Mouse (Mus musculus): ENCODE data around the gene Zc3h10.
"Not testable (repeated sequence)": the region's sequence is repeated elsewhere in the genome, so short reads cannot be mapped to it uniquely, and the experiment has no call there.

The Zc3h10 gene

DNA sequence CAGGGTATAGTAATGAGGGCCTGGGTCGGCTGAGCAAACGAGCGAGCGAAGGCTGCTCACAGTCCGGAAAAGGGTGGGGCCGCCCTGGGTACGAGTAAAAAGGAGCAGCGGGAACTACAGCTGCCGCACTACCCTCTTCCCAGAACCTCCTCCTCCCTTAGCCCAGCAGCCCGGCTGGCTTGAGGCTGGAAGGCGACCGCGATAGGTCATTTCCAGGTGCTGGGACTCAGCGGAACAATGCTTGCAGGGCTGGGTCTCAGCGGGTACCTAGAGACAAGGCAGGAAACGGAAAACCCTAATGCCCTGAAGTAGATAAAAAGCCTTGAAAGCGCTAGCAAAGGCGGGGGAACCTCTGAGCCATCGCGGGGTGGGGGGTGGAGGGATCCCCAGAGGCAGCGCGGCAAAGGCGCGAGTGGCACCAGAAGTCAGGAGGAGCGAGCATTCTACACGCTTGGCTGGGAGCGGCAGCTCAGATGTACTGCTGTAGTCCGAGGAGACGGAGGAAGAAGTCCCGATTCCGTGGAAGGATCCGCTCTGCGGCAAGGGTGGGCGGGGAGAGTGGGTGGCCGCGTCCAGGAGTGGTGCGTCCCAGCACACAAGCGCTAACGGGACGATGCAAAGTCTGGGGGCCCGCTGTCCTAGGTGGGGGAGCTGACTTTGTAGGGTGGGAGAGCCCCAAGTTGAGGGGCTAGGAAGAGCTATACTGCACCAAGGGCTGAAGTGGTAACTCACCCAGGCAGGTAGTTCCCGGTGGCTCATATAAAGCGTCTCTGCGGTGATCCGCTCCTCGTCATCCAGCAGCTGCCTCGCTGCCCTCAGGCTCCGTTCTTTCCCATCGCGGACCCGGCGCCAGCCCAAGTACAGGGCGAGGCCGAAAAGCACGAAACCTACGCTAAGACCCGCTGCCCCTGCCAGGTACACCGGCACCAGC is 22.6 kb downstream of the Zc3h10 start:
- peak; percentile 50 to 67 for DNase-seq (ENCODE audit: low read depth in 2 of 2, low spot score in 2 of 2)

DNA sequence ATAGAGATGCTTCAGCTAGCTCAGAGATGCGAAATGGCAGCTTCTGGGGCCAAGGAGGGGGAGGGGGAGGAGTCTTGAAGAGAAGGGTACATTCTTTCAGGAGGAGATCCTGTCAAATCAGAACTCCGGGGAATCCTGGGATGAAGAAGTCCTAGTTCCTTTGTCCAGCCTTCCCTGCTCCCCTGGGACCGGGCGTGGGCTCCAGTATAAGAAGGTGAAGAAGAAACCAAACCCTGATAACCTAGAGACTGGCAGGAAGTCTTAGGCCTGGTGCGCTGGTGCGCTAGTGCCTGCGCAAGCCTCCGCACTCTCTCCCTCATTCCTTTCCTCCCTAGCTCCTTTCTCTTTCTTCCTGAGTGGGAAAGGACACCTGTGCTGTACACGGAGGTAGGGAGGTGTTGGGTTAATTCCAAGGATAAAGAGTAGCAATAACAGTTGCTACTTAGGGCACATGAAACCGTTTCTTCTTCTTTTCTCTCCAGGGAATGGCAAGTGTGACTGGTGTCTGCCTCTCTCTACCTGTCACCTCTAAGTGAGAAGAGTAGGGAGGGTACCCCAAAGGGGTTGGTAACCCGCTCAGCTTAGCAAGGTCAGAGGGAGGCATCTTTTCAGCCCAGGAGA is 23.4 kb downstream of the Zc3h10 start:
- peak in 1 of 2 experiments; percentile 14 for DNase-seq (ENCODE audit: low read depth in 2 of 2, low spot score in 2 of 2)

DNA sequence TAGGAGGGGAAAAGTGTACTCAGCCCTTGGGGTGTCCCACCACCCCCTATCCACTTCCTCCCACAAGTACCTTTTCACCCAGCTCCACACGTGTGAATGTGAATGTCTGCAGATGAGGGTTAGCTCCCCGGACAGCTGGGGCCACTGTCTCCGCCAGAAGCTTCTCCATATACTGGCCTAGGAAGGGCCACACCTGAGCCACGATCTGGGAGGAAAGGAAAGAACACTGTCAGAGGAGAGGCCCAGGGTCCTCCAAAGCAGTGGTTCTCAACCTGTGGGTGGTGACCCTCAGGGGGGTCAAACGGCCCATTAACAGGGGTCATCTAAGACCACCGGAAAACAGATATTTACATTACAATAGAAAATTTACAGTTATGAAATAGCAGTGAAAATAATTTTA is 25.2 kb downstream of the Zc3h10 start:
- DNase-seq (ENCODE audit: low read depth in 2 of 2, low spot score in 2 of 2), result no peak

GRCm38 (mm10) chr10:128520591-128520990 is 27.0 kb downstream of the Zc3h10 start:
- DNase-seq (ENCODE audit: low read depth in 2 of 2, low spot score in 2 of 2), result no peak

- DNase-seq (ENCODE audit: low read depth in 2 of 2, low spot score in 2 of 2), result peak; percentile 20 to 50
Measured at GRCm38 (mm10) chr10:128518833-128519232, 28.7 kb downstream of the Zc3h10 start.

- no peak for DNase-seq (ENCODE audit: low read depth in 2 of 2, low spot score in 2 of 2)
Measured at GRCm38 (mm10) chr10:128516677-128517076, 30.9 kb downstream of the Zc3h10 start.

GRCm38 (mm10) chr10:128516029-128516428 is 31.5 kb downstream of the Zc3h10 start:
- DNase-seq (ENCODE audit: low read depth in 2 of 2, low spot score in 2 of 2), result no peak

GRCm38 (mm10) chr10:128515044-128515443 is 32.5 kb downstream of the Zc3h10 start:
- DNase-seq (ENCODE audit: low read depth in 2 of 2, low spot score in 2 of 2), result no peak

GRCm38 (mm10) chr10:128511761-128512160 is 35.8 kb downstream of the Zc3h10 start:
- DNase-seq (ENCODE audit: low read depth in 2 of 2, low spot score in 2 of 2), result no peak

DNA sequence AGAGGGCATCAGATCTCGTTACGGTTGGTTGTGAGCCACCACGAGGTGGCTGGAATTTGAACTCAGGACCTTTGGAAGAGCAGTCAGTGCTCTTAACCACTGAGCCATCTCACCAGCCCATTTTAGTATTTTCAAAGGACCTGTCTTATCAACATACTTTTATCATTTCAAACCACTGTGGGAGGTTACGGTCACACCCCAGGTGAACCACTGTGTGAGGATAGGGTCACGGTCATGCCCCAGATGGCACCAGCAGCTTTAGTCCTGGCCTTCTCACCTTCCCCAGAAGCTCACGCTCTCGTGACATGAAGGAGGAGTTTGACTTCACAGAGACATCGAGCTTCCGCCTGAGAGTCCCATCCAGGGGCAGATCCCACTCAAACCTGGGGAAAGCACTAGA is 36.4 kb downstream of the Zc3h10 start:
- no peak for DNase-seq (ENCODE audit: low read depth in 2 of 2, low spot score in 2 of 2)

- DNase-seq (ENCODE audit: low read depth in 2 of 2, low spot score in 2 of 2), result no peak
Measured at GRCm38 (mm10) chr10:128510301-128510700, 37.3 kb downstream of the Zc3h10 start.

DNA sequence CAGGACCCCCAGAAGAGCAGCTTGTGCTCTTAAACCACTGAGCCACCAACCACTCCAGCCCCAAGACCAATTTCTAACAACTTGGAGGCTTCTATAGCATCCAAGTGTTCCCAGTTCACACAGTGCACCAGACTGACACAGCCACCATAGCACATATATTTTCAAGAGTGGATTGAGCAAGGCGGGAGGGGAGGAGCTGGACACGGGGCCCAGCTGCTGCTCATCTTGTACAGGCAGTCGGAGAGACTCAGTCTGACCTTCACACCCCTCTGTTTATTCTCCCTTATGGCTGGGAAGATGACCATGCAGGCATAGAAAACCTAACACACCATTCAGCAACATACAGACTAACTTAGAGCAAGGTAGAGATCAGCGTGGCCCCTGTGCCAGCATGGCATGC is 37.7 kb downstream of the Zc3h10 start:
- DNase-seq (ENCODE audit: low read depth in 2 of 2, low spot score in 2 of 2), result no peak

DNA sequence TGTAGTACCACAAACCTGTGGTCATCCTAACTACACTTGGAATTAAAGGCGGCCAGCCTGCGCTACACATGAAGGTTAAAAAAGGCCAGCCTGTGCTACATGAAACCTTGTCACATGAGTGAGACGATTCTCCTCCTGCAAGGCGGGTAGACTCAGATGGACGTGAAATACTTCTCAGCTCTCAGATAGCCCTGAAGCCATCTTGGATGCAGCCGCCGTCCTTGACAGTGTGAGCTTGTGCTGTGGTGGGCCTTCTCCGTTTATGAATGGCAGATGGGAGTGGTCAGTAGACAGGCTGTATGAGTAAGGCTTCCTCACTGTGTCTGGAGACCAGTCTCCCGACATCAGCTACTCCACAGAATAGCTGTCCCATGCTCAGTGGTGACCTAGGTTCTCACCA is 38.4 kb downstream of the Zc3h10 start:
- no peak for DNase-seq (ENCODE audit: low read depth in 2 of 2, low spot score in 2 of 2)

DNA sequence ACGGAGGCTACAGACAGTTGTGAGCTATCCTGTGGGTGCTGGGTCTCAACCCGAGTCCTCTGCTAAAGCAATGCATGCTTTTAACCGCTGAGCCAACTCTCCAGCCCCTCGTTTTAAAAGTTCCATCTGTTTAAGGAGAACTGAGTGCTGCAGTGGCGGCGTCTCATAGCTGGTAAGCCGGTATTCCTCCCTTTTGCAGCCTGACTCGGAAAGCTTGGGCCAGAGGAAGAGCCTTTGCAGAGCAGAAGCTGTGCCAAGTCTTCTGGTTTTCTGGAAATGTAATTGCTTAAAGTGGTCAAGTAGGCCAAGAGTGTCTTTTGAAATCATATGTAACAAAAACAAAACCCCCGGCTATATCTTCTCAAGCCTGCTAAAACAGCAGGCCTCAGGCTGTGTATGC is 39.3 kb downstream of the Zc3h10 start:
- no peak for DNase-seq (ENCODE audit: low read depth in 2 of 2, low spot score in 2 of 2)

DNA sequence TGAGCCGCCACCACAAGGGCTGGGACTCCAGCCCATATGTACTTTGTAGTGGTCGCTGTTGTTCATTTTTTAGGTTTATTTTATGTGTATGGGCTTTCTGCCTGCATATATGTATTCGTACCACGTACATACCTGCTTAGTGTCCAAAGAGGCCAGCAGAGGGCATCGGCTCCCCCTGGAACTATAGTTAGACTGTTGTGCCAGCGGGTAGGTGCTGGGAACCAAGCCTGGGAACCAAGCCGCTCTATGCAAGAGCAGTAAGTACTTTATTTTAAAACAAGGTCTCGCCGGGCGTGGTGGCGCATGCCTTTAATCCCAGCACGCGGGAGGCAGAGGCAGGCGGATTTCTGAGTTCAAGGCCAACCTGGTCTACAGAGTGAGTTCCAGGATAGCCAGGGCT is 41.6 kb downstream of the Zc3h10 start:
- no peak for DNase-seq (ENCODE audit: low read depth in 2 of 2, low spot score in 2 of 2)

DNA sequence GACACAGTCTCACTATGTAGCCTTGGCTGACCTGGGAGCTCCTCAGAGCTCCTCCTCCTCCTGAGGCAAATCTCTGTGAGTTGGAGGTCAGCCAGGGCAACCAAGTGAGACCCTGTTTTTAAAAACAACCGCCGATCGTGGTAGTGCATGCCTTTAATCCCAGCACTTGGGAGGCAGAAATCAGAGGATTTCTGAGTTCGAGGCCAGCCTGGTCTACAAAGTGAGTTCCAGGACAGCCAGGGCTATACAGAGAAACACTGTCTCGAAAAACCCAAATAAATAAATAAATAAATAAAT is 42.3 kb downstream of the Zc3h10 start:
- not testable (repeated sequence) for DNase-seq (ENCODE audit: low read depth in 2 of 2, low spot score in 2 of 2)

DNA sequence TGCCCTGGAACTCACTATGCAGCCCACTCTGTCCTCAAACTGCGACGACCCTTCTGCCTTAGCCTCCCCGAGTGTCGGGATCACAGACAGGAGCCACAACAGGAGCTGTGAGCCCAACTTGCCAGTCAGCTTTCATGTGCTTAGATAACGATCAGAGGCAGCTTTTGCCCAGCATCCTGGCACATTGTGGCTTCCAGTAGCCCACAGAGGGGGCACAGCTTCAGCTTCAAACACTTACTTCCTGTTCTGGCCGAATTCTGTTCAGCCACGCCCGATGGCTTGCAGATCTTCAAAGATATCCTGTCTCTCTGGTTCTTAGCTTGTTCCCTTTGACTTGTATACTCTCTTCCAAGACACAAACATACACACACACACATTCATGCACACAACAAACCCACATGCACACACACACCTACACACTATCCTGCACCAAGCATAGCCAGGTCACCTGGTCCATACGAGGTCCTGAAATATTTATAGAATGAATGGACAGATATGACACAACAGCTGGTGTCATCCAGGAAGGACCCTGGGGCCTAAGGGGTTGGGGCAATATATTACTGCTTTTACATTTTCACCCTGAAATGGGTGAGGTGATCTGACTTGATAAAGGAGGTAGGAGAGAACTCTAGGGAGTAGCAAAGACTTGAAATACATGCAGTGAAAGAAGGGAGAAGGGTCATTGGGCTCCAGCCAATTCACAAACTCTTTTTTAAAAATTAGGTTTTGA is 42.8 kb downstream of the Zc3h10 start:
- peak; percentile 31 to 59 for DNase-seq (ENCODE audit: low read depth in 2 of 2, low spot score in 2 of 2)

DNA sequence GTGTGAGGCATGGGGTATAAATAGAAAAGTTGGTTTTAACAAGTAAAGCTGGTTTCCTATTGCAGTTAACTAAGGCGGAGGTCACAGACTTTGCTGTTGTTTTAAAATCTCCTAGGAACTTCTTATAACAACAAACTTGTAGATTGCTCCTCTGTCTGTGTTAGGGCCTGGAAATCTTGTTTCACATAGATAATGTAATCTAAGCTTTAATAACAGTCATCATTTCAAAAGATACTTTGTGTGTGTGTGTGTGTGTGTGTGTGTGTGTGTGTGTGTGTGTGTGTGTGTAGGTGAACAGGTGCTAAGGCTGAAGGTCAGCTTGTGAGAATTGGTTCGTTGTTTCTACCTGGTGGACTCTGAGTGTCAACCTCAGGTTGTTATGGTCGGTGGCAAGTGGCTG is 43.6 kb downstream of the Zc3h10 start:
- DNase-seq (ENCODE audit: low read depth in 2 of 2, low spot score in 2 of 2), result no peak

DNA sequence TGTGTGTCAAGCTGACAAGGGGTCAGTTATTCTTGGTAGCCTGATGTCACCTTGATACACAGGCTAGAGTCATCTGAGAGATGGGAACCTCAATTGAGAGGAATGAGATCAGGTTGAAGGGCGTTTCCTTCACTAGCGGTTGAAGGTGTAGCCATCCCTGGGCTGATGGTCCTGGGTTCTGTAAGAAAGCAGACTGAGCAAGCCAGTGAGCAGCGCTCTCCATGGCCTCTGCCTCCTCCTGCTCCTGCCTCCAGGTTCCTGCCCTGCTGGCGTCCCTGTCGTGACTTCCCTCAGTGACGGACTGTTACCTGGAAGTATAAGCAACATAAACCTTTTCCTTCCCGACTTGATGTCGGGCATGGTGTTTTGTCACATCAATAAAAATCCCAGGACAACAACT is 44.0 kb downstream of the Zc3h10 start:
- no peak for DNase-seq (ENCODE audit: low read depth in 2 of 2, low spot score in 2 of 2)

GRCm38 (mm10) chr10:128502341-128502740 is 45.2 kb downstream of the Zc3h10 start:
- no peak for DNase-seq (ENCODE audit: low read depth in 2 of 2, low spot score in 2 of 2)

- peak; percentile 15 to 23 for DNase-seq (ENCODE audit: low read depth in 2 of 2, low spot score in 2 of 2)
Measured at GRCm38 (mm10) chr10:128499116-128499671, 48.4 kb downstream of the Zc3h10 start.

GRCm38 (mm10) chr10:128498590-128498989 is 49.0 kb downstream of the Zc3h10 start, which contains the start of gene Myl6b:
Myl6b (minus strand) TSS chr10:128498685.
- DNase-seq (ENCODE audit: low read depth in 2 of 2, low spot score in 2 of 2), result peak; percentile 90 to 91

Data from CD8-positive naive resting alpha-beta T cell, adult 2 months (primary cell).